Mouse (Mus musculus) kidney, adult 2 months (tissue): Measurements from ENCODE around the gene Cdc42ep4. TPM values are rescaled to one million over a fixed set of nuclear protein-coding genes. Genes with fewer than 3 reads are reported as not detected.

ENCODE experiments used
- DNase-seq: peaks from one replicate; pipeline ENCODE4 v3.0.0; 2021
- H3K27ac ChIP-seq: fragments of 200-500 bp; 2 replicates; pipeline ENCODE4 v1.5.1; 2012; ENCODE audit warnings: low read depth, low read length, control low read depth, inconsistent platforms; ENCODE audit not compliant: insufficient read depth
- H3K27me3 ChIP-seq: fragments of 200-500 bp; replicated peaks from 2 replicates; pipeline ENCODE4 v1.6.1; 2012; ENCODE audit warnings: mild to moderate bottlenecking, moderate library complexity, low read length, inconsistent platforms; ENCODE audit not compliant: control insufficient read depth, insufficient read depth
- H3K36me3 ChIP-seq: fragments of 200-500 bp; 2 replicates; pipeline ENCODE4 v1.6.1; 2012; ENCODE audit warnings: mild to moderate bottlenecking, moderate library complexity, low read length, inconsistent platforms; ENCODE audit not compliant: control insufficient read depth, insufficient read depth
- H3K4me1 ChIP-seq: fragments of 200-500 bp; 2 replicates; pipeline ENCODE4 v1.6.1; 2011; ENCODE audit warnings: low read length; ENCODE audit not compliant: control insufficient read depth, insufficient read depth
- H3K4me3 ChIP-seq: fragments of 200-500 bp; 2 replicates; pipeline ENCODE4 v1.5.1; 2011; ENCODE audit warnings: mild to moderate bottlenecking, low read depth, low read length, control low read depth; ENCODE audit not compliant: insufficient read depth
- CTCF ChIP-seq: fragments of 200-500 bp; conservative IDR thresholded peaks from 2 replicates; pipeline ENCODE4 v1.5.1; 2011; ENCODE audit warnings: low read depth, mild to moderate bottlenecking, control low read depth, low read length, moderate library complexity, mixed read lengths; ENCODE audit not compliant: insufficient read depth, insufficient read length
- POLR2A ChIP-seq: fragments of 200-500 bp; IDR thresholded peaks from one replicate; pipeline ENCODE4 v1.6.1; 2011; ENCODE audit warnings: low read depth, low read length, control low read depth
- WGBS: fragments of 180-500 bp; shearing (Covaris S2); methylation state at CpG from one replicate; pipeline ENCODE4 v1.1.7; 2018; 5-methylcytosine and 5-hydroxymethylcytosine counted together
- polyA plus RNA-seq: library from polyadenylated mRNA; depleted of rRNA; stranded (reverse); fragments of >200 nt; gene quantifications from 2 replicates; pipeline ENCODE4 v1.2.3, GENCODE M21; 2012

The Cdc42ep4 gene
- polyA plus RNA-seq, 1 experiment = 18.0 TPM

DNA sequence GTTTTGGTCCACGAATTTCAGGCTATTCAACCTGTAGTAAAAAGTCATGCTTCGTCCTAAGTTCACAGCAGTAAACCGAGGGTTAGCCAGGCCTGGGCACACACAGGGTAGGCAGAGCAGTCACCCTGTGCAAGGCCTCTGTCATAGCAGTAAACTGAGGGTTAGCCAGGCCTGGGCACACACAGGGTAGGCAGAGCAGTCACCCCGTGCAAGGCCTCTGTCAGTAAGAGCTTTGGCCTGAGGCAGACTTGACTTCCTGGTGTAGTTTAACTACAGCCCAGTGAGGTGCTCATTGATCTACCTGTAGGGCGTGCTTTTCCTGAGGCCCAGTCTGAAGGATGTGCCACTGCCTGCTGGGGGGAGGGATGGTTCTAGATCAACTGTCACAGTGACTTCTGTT is 60.4 kb downstream of the Cdc42ep4 start:
- Histone ChIP-seq H3K36me3 (no peaks in the 10 kb centered on the region), H3K27ac (no peak overlapping the region), H3K27me3 (no peaks in the 10 kb centered on the region), H3K4me3 (no peak overlapping the region), H3K4me1 (no peaks in the 10 kb centered on the region)
- 76% methylated on average over 5 of the region's 5 CpGs for WGBS
- no peak for TF ChIP-seq CTCF
- no peak for TF ChIP-seq POLR2A
- DNase-seq = peak; percentile 75

GRCm38 (mm10) chr11:113690506-113690905 is 61.2 kb downstream of the Cdc42ep4 start:
- Histone ChIP-seq H3K36me3 (no peaks in the 10 kb centered on the region), H3K27ac (no peak overlapping the region), H3K4me3 (no peak overlapping the region), H3K27me3 (no peaks in the 10 kb centered on the region), H3K4me1 (no peaks in the 10 kb centered on the region)
- TF ChIP-seq POLR2A (no peak), CTCF (no peak)
- 82% methylated on average over 12 of the region's 12 CpGs for WGBS
- DNase-seq = no peak

GRCm38 (mm10) chr11:113687031-113687430 is 64.7 kb downstream of the Cdc42ep4 start:
- Histone ChIP-seq H3K27me3 (no peaks in the 10 kb centered on the region), H3K4me3 (no peak overlapping the region), H3K36me3 (no peaks in the 10 kb centered on the region), H3K27ac (no peak overlapping the region), H3K4me1 (peaks cover 7% of the 10 kb centered on the region; the same call in 1 of the 2 replicates)
- no peak for TF ChIP-seq CTCF
- peak; percentile 33 for DNase-seq
- 67% methylated on average over 2 of the region's 2 CpGs for WGBS

DNA sequence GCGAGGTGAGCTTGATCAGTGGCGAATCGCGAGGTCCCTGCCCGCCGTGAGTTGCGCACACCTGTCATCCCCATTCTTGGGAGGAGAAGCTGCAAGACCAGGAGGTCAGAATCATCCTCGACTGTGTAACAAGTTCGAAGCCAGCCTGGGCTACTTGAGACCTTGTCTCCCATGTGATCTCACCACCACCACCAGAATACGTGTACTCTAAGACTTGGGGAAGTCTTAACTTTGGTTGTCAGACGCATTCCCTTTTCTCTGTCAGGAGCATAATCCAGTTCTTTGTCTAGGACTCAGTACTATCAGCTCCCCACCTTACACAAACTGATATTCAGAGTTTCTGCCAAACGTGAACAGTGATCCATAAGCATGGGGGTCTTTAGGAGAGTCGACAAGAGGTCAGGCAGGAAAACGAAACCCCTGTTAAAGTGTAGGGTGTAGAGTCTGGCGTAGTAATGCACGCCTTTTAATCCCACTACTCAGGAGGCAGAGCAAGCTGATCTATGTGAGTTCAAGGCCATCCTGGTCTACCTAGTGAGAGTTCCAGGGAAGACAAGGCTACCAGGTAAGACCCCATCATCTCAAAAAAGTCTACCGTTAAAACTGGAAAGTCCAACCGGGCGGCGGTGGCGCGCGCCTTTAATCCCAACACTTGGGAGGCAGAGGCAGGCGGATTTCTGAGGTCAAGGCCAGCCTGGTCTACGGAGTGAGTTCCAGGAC is 66.8 kb downstream of the Cdc42ep4 start:
- no peak for TF ChIP-seq CTCF
- no peak for TF ChIP-seq POLR2A
- Histone ChIP-seq H3K4me1 (peaks cover 16% of the 10 kb centered on the region; the same call in 1 of the 2 replicates), H3K4me3 (peak overlapping the region; percentile 82), H3K36me3 (no peaks in the 10 kb centered on the region), H3K27ac (0 out of 2 replicates have a peak overlapping the region, but pooled peaks have one; percentile 2), H3K27me3 (no peaks in the 10 kb centered on the region)
- DNase-seq = no peak
- whole genome bisulfite sequencing = 40% methylated on average over 25 of the region's 25 CpGs

GRCm38 (mm10) chr11:113683957-113684706 is 67.5 kb downstream of the Cdc42ep4 start, which contains the start of the genes Fam104a and D11Wsu47e:
Gene Fam104a, minus strand, starts transcription at chr11:113684155.
Gene D11Wsu47e, plus strand, starts transcription at chr11:113684412.
- under 1% methylated on average over 73 of the region's 73 CpGs for WGBS
- peak; percentile 56 for TF ChIP-seq POLR2A
- no peak for TF ChIP-seq CTCF
- peak; percentile 97 for DNase-seq
- Histone ChIP-seq H3K36me3 (no peaks in the 10 kb centered on the region), H3K27ac (peak within 1 kb of the TSS; percentile 87), H3K4me1 (peaks cover 16% of the 10 kb centered on the region; the same call in 1 of the 2 replicates), H3K4me3 (peak within 1 kb of the TSS; percentile 82), H3K27me3 (no peaks in the 10 kb centered on the region)

- Histone ChIP-seq H3K27ac (peak overlapping the region; percentile 78), H3K36me3 (no peaks in the 10 kb centered on the region), H3K4me3 (peak overlapping the region; percentile 82), H3K27me3 (no peaks in the 10 kb centered on the region), H3K4me1 (peaks cover 16% of the 10 kb centered on the region; the same call in 1 of the 2 replicates)
- TF ChIP-seq CTCF (no peak), POLR2A (no peak)
- no peak for DNase-seq
- under 1% methylated on average over 35 of the region's 38 CpGs for WGBS
Measured at GRCm38 (mm10) chr11:113683627-113683956, 68.1 kb downstream of the Cdc42ep4 start.
